Mouse (Mus musculus) mammary gland, adult 2 months (tissue): ENCODE results near the gene Gcn1l1. TPM values are rescaled to one million over a fixed set of nuclear protein-coding genes. Genes with fewer than 3 reads are reported as not detected.

Experiments used
- polyA plus RNA-seq: library from polyadenylated mRNA; depleted of rRNA; stranded (reverse); fragments of >200 nt; gene quantifications from 2 replicates; pipeline ENCODE4 v1.2.3, GENCODE M21; 2012; ENCODE audit warnings: low replicate concordance; rRNA removed

Gcn1l1 gene
- polyA plus RNA-seq: 36.1 and 55.7 TPM in 2 replicates

DNA sequence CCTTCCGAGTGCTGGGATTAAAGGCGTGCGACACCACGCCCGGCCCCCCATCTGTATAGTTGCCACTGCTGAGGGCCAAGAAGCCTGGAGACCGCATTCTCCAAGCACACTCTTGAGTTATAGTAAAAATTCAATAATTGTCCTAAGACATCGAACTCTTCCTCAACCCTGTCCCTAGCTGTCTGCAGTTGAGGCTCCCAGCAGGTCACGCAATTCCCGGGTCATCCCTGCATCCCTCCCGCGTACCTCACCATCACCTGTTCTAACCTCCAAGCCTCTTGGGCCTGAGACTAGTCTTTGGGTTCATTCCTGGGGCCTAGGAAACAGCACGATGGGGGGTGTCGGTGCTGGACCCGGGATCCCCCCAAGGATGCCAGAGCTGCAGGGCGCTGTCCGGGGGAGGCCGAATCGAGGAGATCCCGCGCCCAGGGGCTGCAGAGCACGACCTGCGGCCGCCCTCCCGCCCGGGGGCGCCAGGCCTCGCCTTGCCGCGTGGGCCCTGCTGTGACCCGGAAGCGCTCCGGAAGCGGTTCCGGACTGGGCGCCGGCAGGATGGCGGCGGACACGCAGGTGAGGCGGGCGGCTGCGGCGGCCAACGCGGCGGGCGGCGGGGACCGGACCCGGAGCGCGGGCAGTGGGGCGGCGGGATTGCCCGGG lies at the start of gene Gcn1l1:
TSS of gene Gcn1l1 (plus strand) at position 518 of the 657 bp plus-strand sequence.

DNA sequence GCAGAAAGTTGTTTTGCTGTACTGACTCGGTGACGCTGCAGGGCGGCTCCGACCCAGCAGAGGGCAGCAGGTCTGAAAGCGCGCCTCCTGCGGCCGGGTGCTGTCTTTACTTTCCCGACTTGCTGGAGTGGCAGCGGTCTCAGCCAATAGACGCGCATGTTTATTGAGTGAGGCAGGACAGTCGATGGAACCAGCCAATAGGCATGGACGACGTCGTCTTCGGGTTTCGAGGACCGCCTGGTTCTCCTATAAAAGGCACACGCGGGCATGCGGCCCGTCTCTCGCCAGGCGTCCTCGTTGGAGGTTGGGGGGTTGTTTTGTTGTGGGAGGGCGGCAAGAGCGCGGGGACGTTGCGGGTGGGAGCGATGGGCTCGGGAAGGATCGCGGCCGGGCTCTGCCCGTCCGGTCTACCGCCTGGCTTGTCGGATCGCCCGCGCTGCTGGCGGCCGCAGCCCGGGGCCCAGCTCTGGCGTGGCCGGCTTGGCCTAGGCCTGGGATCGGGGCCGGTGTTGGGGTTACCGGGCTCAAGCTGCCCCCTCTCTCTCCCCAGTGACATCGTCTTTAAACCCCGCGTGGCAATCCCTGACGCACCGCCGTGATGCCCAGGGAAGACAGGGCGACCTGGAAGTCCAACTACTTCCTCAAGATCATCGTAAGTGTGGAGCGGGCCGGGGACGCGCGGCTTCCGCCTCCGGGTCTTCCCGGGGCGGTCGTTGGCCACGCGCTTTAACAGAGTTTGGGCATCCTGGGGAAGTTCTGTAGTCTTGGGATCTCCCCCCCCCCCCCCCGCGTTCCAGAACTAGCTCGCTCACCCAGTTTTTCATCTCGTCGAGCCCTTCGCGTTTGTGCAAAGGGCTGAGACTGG lies 5.6 kb upstream of the Gcn1l1 start, which contains the start of gene Rplp0:
TSS of gene Rplp0 (plus strand) at position 231 of the 865 bp plus-strand sequence.

DNA sequence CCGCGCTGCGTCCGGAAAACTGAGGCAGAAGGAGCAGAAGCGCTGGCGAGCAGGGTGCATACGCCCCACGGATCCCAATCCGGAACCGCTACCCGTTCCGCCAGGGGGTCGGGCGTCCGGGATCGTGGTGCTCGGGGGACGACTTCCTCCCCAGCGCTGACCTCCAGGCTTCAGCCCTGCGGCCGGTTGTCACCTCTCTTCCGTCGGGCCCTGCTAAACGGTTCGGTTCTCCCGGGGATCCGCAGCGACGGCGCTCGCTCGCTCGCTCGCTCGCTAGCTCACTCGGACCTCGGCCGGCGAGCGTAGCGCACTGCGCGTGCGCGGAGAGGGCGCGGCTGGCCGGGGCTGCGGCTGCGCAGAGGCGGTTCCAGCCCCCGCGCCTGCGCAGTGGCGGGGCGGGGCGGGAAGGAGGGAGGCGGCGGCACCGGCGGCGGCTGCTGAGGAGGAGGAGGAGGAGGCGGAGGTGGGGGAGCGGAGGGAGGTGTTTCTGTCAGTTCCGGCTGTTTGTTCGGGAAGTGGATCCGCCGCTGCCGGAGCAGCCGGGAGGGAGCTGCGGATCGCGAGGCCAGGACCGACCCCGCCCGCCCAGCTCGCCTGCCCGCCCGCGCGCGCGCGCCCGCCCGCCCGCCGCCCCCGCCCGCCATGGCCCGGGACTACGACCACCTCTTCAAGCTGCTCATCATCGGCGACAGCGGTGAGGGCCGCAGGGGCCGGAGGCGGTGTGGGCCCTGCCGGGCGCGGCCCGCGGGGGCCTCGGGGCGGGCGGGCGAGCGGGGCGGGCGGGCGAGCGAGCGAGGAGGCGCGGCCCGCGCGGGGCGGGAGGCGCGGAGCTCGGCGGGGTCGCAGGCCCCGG lies 66.7 kb downstream of the Gcn1l1 start, which contains the start of gene Rab35:
TSS of gene Rab35 (plus strand) at position 404 of the 853 bp plus-strand sequence.

Other genes with a start within 250 kb of the Gcn1l1 start
- gene Srsf9, start 238.1 kb upstream of the Gcn1l1 start, polyA plus RNA-seq: 24.4 and 53.3 TPM in 2 replicates
- gene Gatc, start 224.1 kb upstream of the Gcn1l1 start, polyA plus RNA-seq: 9.3 and 17.8 TPM in 2 replicates
- gene Triap1, start 224.0 kb upstream of the Gcn1l1 start, polyA plus RNA-seq: 9.2 and 15.3 TPM in 2 replicates
- gene Cox6a1, start 216.3 kb upstream of the Gcn1l1 start, polyA plus RNA-seq: 2,839 and 6,625 TPM in 2 replicates
- 2.9 and 8.7 TPM in 2 replicates for gene Msi1, start 135.7 kb upstream of the Gcn1l1 start, polyA plus RNA-seq
- gene Pla2g1b, start 99.0 kb upstream of the Gcn1l1 start, polyA plus RNA-seq: not detected in 2 replicates
- gene Sirt4, start 80.5 kb upstream of the Gcn1l1 start, polyA plus RNA-seq: 38.5 and 50.2 TPM in 2 replicates
- gene Pxn, start 58.6 kb upstream of the Gcn1l1 start, polyA plus RNA-seq: 116 and 161 TPM in 2 replicates
- gene Rplp0, start 5.8 kb upstream of the Gcn1l1 start, polyA plus RNA-seq: 2,101 and 2,134 TPM in 2 replicates
- gene Rab35, start 66.7 kb downstream of the Gcn1l1 start, polyA plus RNA-seq: 65.0 and 82.4 TPM in 2 replicates
- gene Bicdl1, start 166.4 kb downstream of the Gcn1l1 start, polyA plus RNA-seq: 25.7 and 38.6 TPM in 2 replicates